Mouse (Mus musculus) forebrain, embryonic 16.5 days (tissue): ENCODE measurements around the gene Krt15. TPM values are rescaled to one million over a fixed set of nuclear protein-coding genes. Genes with fewer than 3 reads are reported as not detected.

Experiments
- ATAC-seq: fragments of 200-750 bp; cut with Nextera tagmentation; 2 replicates; pipeline ENCODE4 v1.8.0; 2017; ENCODE audit warnings: mild to moderate bottlenecking, moderate library complexity
- H3K27ac ChIP-seq: fragments of 300-500 bp; sonication (generic); 2 replicates; pipeline ENCODE4 v1.5.1; 2014; ENCODE audit warnings: low read length, control low read depth
- H3K27me3 ChIP-seq: fragments of 300-500 bp; sonication (generic); replicated peaks from 2 replicates; pipeline ENCODE4 v1.6.1; 2014; ENCODE audit warnings: low read length; ENCODE audit not compliant: control insufficient read depth, insufficient read depth
- H3K36me3 ChIP-seq: fragments of 300-500 bp; sonication (generic); 2 replicates; pipeline ENCODE4 v1.6.1; 2014; ENCODE audit not compliant: control insufficient read depth, insufficient read depth
- H3K4me1 ChIP-seq: fragments of 300-500 bp; sonication (generic); replicated peaks from 2 replicates; pipeline ENCODE4 v1.6.1; 2014; ENCODE audit warnings: low read length; ENCODE audit not compliant: control insufficient read depth, insufficient read depth
- H3K4me2 ChIP-seq: fragments of 300-500 bp; sonication (generic); 2 replicates; pipeline ENCODE4 v1.6.1; 2014; ENCODE audit warnings: mild to moderate bottlenecking, low read length, control low read depth
- H3K4me3 ChIP-seq: fragments of 300-500 bp; sonication (generic); replicated peaks from 2 replicates; pipeline ENCODE4 v1.5.1; 2014; ENCODE audit warnings: mild to moderate bottlenecking, low read length, control low read depth
- H3K9ac ChIP-seq: fragments of 300-500 bp; sonication (generic); replicated peaks from 2 replicates; pipeline ENCODE4 v1.6.1; 2014; ENCODE audit warnings: low read depth, low read length, control low read depth
- H3K9me3 ChIP-seq: fragments of 300-500 bp; sonication (generic); 2 replicates; pipeline ENCODE4 v1.6.1; 2016; ENCODE audit warnings: low read length; ENCODE audit not compliant: control insufficient read depth
- WGBS: fragments of 180-500 bp; shearing (Covaris S2); extraction: QIAGEN DNeasy Blood & Tissue Kit; methylation state at CpG from one replicate; pipeline ENCODE4 v1.1.7; 2014; 5-methylcytosine and 5-hydroxymethylcytosine counted together
- polyA plus RNA-seq: library from polyadenylated mRNA; unstranded; fragments of >200 nt; fragmentation: Nextera tagmentation; extraction: Ambion mirVana; gene quantifications from 2 replicates; pipeline ENCODE4 v1.2.1, GENCODE M21; 2015

The Krt15 gene
- polyA plus RNA-seq: 2.2 TPM in 1 of 2 replicates, not detected in the other

DNA sequence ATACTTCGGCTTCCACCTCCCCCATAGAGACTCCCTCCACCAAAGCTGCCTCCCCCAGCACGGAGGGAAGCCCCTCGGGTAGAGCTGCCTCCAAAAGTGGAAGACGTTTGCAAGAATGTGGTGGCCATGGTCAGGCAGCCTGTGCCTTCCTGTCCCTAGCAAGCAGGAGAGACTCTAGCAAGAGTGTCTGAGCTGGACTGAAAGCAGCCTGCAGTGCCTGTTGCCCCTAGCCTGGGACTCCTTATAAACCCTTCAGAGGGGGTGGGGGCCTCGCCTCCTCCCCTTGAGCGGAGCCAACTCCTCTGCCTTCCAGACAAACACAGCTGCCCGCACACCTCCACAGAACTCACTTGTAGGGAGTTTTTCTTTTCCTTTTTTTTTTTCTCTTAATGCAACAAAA lies at the start of gene Krt15:
TSS of gene Krt15 (minus strand) at position 198 of the 400 bp plus-strand sequence.
- Histone ChIP-seq H3K4me1 (peaks cover 6% of the 10 kb centered on the region; the same call in 1 of the 2 replicates), H3K9ac (no peak within 1 kb of the TSS), H3K9me3 (no peaks in the 10 kb centered on the region), H3K36me3 (no peaks in the 10 kb centered on the region), H3K27ac (no peak within 1 kb of the TSS), H3K4me2 (no peak within 1 kb of the TSS), H3K4me3 (no peak within 1 kb of the TSS), H3K27me3 (no peaks in the 10 kb centered on the region)
- no peak for ATAC-seq
- WGBS: 66% methylated on average over 7 of the region's 7 CpGs

DNA sequence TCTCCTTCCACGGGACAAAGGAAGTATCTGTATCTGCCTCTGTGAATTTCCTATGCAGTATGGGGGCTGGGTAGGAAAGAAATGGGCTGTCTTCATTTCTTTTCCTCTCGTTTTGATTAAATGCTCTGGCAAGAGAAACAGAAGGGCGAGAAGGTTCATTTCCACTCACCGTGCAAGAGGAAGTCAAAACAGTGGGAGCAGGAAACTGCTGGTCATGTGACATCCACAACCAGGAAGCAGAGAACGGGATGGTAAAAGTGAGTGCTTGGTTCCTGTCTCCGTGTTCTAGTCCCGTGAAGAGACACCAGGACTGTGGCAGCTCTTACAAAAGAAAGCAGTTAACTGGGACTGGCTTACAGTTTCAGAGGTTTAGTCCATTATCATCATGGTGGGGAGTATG lies 46.0 kb upstream of the Krt15 start:
- no peak overlapping the region for H3K9ac ChIP-seq
- H3K36me3 ChIP-seq: no peaks in the 10 kb centered on the region
- no peaks in the 10 kb centered on the region for H3K4me1 ChIP-seq
- 74% methylated on average over 7 of the region's 7 CpGs for WGBS
- no peaks in the 10 kb centered on the region for H3K27me3 ChIP-seq
- H3K4me3 ChIP-seq: no peak overlapping the region
- no peak for ATAC-seq
- no peak overlapping the region for H3K4me2 ChIP-seq
- no peaks in the 10 kb centered on the region for H3K9me3 ChIP-seq
- no peak overlapping the region for H3K27ac ChIP-seq

DNA sequence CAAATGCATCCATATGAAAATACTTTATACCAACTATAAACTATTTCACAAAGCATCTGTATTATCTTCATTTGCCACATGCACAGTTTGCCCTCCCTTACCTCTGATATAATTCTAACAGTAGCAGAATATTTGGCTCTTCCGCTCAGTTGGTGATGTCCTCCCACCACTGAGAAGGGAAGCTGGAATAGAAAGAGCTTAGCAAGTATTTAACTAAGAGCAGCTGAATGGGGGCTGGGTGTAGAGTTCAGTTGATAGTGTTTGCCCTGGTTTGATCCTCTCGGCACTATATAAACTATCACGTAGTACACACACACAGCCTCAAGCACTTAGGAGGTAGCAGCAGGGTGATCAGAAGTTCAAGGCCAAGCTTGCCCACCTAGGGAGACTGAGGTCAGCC lies 43.5 kb upstream of the Krt15 start:
- H3K4me2 ChIP-seq: no peak overlapping the region
- no peak overlapping the region for H3K4me3 ChIP-seq
- no peaks in the 10 kb centered on the region for H3K9me3 ChIP-seq
- H3K27ac ChIP-seq: no peak overlapping the region
- no peaks in the 10 kb centered on the region for H3K27me3 ChIP-seq
- H3K4me1 ChIP-seq: no peaks in the 10 kb centered on the region
- ATAC-seq: no peak
- no peak overlapping the region for H3K9ac ChIP-seq
- no peaks in the 10 kb centered on the region for H3K36me3 ChIP-seq
- WGBS: 90% methylated on average over 3 of the region's 3 CpGs

DNA sequence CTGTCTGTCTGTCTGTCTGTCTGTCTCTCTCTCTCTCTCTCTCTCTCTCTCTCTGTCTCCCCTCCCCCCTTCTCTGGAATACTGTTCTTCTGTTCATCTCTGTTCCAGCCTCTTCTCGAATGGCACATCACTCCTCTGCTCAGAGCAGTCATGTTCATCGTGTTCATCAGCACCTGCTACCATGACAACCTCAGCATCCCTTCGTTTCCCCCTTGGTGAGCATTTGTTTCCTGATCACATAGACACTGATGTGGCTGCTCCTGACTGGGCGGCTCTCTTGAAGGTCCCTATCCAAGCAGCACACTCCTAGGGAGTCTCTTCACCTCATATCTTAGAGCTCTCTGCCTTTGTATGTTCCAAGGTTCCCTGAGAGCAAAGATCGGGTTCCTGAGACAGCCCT lies 42.6 kb upstream of the Krt15 start:
- ATAC-seq: no peak
- no peaks in the 10 kb centered on the region for H3K36me3 ChIP-seq
- no peak overlapping the region for H3K27ac ChIP-seq
- H3K9ac ChIP-seq: no peak overlapping the region
- 77% methylated on average over 5 of the region's 5 CpGs for WGBS
- H3K9me3 ChIP-seq: no peaks in the 10 kb centered on the region
- no peak overlapping the region for H3K4me3 ChIP-seq
- no peaks in the 10 kb centered on the region for H3K27me3 ChIP-seq
- H3K4me1 ChIP-seq: no peaks in the 10 kb centered on the region
- no peak overlapping the region for H3K4me2 ChIP-seq

DNA sequence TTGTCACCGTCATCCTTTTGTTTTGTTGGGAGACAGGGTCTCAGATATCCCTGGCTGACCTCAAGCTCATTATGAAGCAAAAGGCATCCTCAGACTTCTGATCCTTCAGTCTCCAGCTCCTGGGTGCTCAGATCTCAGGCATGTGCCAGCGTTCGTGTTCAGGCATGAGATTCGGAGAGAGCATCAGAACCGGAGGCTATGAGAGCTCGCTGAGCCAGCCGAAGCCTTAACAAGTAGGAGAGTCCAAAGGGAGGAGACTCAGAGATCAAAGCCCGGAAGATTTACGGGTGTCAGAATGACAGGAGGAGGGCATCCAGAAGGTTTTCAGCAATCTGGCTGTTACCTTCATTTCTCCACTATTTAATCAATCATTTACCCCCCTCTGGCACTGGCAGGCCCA lies 41.1 kb upstream of the Krt15 start:
- Histone ChIP-seq H3K9ac (no peak overlapping the region), H3K27ac (no peak overlapping the region), H3K36me3 (no peaks in the 10 kb centered on the region), H3K4me3 (no peak overlapping the region), H3K9me3 (no peaks in the 10 kb centered on the region), H3K4me1 (no peaks in the 10 kb centered on the region), H3K4me2 (no peak overlapping the region), H3K27me3 (no peaks in the 10 kb centered on the region)
- no peak for ATAC-seq
- WGBS: 88% methylated on average over 9 of the region's 9 CpGs

DNA sequence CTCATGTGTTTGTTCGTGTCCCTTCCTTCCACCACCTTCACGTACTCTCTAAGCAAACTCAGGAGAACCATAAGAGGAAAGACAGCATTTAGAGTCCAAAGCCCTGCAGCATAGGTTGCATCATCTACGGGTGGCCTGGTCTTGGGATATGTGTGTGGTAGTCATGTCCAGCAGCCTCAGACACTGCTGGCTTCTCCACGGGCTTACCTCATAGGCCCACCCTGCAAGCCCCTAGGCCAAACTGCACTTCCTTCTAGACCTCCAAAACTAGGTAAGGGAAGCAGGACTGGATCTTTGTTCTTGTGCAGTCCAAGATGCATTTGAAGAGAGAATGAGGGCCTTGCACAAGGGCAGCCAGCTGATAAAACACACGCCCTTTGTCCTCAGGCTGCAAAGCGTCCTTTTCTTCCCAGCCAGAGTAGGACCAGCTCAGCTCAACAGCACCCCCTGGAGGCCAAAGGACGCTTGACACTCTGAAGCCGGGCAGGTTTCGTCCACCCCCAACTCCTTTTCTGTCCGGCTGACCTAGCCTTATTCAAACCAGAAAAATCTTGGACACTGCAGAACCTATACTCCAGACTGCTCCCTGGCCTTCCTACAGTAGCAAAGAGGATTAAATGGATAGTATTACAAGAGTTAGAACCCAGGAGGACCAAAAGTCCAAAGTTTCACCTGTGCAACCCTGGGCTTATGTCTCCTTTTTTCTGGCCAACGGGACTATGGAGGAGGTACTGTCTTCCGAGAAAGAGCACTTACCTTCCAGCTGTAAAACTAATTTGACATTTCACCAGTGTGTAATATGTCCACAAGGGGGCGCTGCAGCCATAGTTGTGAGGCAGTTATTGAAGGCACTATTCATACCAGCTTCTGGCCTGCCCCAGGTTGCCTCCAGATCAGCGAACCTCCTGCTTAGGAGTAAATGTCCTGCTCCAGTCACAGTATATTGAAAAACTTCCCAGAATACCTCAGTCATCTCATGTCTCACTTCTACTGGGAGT lies 33.3 kb upstream of the Krt15 start:
- no peak overlapping the region for H3K4me2 ChIP-seq
- H3K27ac ChIP-seq: no peak overlapping the region
- H3K4me1 ChIP-seq: no peaks in the 10 kb centered on the region
- ATAC-seq: no peak
- H3K9me3 ChIP-seq: no peaks in the 10 kb centered on the region
- 31% methylated on average over 14 of the region's 14 CpGs for WGBS
- H3K4me3 ChIP-seq: no peak overlapping the region
- H3K36me3 ChIP-seq: no peaks in the 10 kb centered on the region
- H3K27me3 ChIP-seq: no peaks in the 10 kb centered on the region
- H3K9ac ChIP-seq: no peak overlapping the region

DNA sequence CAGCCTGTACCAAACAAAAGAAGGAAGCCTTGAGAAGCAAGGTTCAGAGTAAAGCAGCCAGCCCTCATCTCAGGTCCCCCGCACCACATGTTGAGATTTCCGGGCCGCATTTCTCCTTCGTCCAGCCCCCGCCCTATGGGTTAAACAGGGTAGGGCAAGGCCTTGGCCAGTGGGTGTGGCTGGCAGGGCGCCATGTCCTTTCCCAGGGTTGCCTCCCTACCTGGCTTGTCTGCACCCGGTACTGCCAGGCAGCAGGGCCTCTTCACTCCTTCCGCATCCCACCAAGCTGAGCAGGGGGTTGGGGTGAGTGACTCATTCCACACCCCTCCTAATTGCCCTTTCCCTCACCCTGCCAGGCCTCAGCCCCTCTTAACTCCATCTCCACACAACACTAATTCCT lies 32.3 kb upstream of the Krt15 start:
- Histone ChIP-seq H3K4me3 (no peak overlapping the region), H3K27me3 (no peaks in the 10 kb centered on the region), H3K4me1 (no peaks in the 10 kb centered on the region), H3K4me2 (no peak overlapping the region), H3K9me3 (no peaks in the 10 kb centered on the region), H3K9ac (no peak overlapping the region), H3K27ac (no peak overlapping the region), H3K36me3 (no peaks in the 10 kb centered on the region)
- WGBS: 80% methylated on average over 8 of the region's 8 CpGs
- no peak for ATAC-seq

DNA sequence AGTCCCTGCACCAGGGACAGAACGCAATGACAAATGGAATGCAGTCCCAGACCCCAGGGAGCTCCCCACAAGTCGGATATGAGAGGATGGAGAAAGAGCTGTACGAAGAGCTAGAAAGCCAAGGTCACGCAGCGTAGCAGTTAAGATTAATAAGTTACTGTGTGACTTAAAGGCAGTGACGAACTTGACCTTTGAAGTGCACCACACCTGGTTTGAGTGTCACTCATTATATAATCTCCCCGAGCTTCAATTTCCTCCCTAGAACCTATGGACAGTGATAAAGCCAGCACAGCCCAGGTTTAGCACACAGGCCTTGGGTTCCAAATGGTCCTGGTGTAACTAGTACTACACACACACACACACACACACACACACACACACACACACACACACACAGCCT lies 28.7 kb upstream of the Krt15 start:
- ATAC-seq: no peak

DNA sequence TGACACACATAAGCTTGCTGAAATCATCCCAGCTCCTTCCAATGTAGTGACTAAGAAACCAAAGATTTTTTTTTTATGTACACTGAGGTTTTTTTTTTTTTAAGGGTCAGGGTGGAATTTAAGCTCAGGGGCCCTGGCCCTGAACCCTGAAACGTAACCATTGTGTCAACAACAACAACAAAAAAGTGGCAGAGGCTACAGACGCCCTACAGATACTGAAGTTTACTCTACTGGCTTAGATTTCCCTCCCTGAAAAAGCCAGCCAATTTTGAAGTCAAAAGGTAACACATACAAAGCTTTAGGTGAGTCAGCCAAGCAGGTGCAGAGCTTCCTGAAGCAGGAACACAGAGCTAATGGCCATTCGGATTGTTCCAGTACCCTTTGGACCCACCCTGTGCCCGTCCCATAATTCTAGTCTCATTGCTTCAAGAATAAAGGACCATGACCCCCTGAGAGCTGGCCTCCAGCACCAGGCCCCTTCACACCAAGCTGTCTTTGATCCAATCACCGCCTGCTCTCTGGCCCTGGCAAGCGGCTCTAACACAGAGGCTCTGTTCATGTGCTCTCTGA lies 22.3 kb upstream of the Krt15 start:
- Histone ChIP-seq H3K4me3 (no peak overlapping the region), H3K9ac (no peak overlapping the region), H3K36me3 (no peaks in the 10 kb centered on the region), H3K4me2 (no peak overlapping the region), H3K27ac (no peak overlapping the region), H3K27me3 (no peaks in the 10 kb centered on the region), H3K9me3 (no peaks in the 10 kb centered on the region), H3K4me1 (no peaks in the 10 kb centered on the region)
- no peak for ATAC-seq
- 70% methylated on average over 6 of the region's 6 CpGs for WGBS

More for the DNA sequence above, 28.7 kb upstream of the Krt15 start:
- H3K4me2 ChIP-seq: no peak overlapping the region
- no peak overlapping the region for H3K9ac ChIP-seq
- H3K27ac ChIP-seq: no peak overlapping the region
- H3K36me3 ChIP-seq: no peaks in the 10 kb centered on the region
- no peak overlapping the region for H3K4me3 ChIP-seq
- no peaks in the 10 kb centered on the region for H3K27me3 ChIP-seq
- 73% methylated on average over 7 of the region's 7 CpGs for WGBS
- no peaks in the 10 kb centered on the region for H3K4me1 ChIP-seq
- no peaks in the 10 kb centered on the region for H3K9me3 ChIP-seq
